Mouse (Mus musculus): ENCODE results near the gene Bmp2k. TPM values are rescaled to one million over a fixed set of nuclear protein-coding genes. Genes with fewer than 3 reads are reported as not detected.
A peak's percentile ranks its signal among the peaks of the same experiment; 100 is the strongest.

The Bmp2k gene
- polyA plus RNA-seq, 1 experiment from 2014 or later = 10.1 TPM

DNA sequence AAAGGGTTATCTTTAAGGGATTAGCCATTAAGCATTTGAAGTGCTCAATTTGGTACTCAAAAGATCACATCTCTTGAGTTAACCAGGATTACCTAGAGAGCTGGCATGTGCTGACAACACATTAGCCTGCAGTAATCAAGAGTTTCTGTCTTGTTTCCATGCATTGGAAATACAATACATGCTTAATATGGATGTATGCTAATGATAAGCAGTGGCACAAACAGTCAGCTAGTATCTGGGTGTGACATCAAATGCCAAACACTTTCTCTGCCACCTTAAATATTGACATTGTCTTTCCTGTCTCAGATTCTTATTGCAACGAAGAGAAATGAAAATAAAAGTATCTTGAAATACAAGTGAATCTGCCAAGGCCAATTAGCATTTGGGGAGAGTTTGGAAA is 22.8 kb upstream of the Bmp2k start:
- no peak for ATAC-seq (replicated peaks; ENCODE audit: low FRiP score)
- no peak overlapping the region for H3K9ac ChIP-seq
- H3K36me3 ChIP-seq = no peaks in the 10 kb centered on the region
- no peak overlapping the region for H3K27ac ChIP-seq
- no peaks in the 10 kb centered on the region for H3K27me3 ChIP-seq
- H3K9me3 ChIP-seq (replicated peaks) = no peaks in the 10 kb centered on the region
- no peak overlapping the region for H3K4me2 ChIP-seq
- no peak overlapping the region for H3K4me3 ChIP-seq (replicated peaks)
- peaks cover 5% of the 10 kb centered on the region for H3K4me1 ChIP-seq
- 65% methylated on average over 1 of the region's 1 CpGs for whole genome bisulfite sequencing

DNA sequence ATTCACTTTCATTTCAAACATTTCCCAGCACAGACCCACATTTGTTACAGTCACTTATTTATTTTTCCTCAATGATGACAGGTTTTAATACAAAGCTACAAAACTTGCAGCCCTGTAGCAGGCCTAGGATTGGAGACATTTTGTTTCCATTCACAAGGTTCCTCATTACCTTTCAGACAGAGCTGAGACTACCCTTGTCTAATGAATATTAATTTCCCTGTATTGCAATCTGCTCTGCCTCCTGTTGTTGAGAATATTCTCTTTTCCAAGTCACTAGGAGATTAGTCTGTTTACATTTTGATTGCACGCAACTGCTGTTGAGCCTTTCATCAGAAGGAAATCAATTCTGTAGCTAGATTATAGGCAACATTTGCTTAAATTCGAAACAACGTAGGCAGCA is 22.4 kb upstream of the Bmp2k start:
- Histone ChIP-seq H3K9ac (no peak overlapping the region), H3K27ac (no peak overlapping the region), H3K27me3 (no peaks in the 10 kb centered on the region), H3K4me3 (replicated peaks) (no peak overlapping the region), H3K36me3 (no peaks in the 10 kb centered on the region), H3K4me1 (peaks cover 10% of the 10 kb centered on the region), H3K4me2 (no peak overlapping the region), H3K9me3 (replicated peaks) (no peaks in the 10 kb centered on the region)
- 94% methylated on average over 3 of the region's 3 CpGs for WGBS
- no peak for ATAC-seq (replicated peaks; ENCODE audit: low FRiP score)

DNA sequence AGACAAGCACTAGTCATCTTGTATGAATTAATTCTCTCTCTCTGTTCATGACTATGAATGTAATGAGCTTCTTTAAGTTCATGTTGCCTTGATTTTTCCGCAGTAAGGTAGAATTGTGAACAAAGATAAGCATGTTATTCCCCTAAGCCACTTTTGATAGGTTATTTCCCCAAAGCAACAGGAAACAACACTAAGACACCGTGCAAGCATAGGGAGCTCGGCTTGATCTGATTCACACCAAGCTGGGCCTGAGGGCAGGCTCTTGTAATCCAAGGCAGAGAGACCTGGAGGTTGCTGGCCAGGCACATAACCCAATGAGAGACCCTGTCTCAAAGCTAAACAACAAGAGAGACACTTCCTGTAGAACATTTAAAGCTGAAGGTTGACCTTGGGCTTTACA is 21.3 kb upstream of the Bmp2k start:
- Histone ChIP-seq H3K36me3 (no peaks in the 10 kb centered on the region), H3K9me3 (replicated peaks) (no peaks in the 10 kb centered on the region), H3K4me2 (no peak overlapping the region), H3K4me1 (peaks cover 18% of the 10 kb centered on the region), H3K4me3 (replicated peaks) (no peak overlapping the region), H3K27me3 (no peaks in the 10 kb centered on the region), H3K9ac (no peak overlapping the region), H3K27ac (no peak overlapping the region)
- ATAC-seq (replicated peaks; ENCODE audit: low FRiP score) = no peak
- WGBS = 88% methylated on average over 3 of the region's 3 CpGs

- peaks cover 27% of the 10 kb centered on the region for H3K4me1 ChIP-seq
- 40% methylated on average over 13 of the region's 13 CpGs for WGBS
- no peaks in the 10 kb centered on the region for H3K27me3 ChIP-seq
- H3K4me3 ChIP-seq (replicated peaks) = no peak overlapping the region
- no peaks in the 10 kb centered on the region for H3K36me3 ChIP-seq
- no peaks in the 10 kb centered on the region for H3K9me3 ChIP-seq (replicated peaks)
- no peak overlapping the region for H3K27ac ChIP-seq
- H3K9ac ChIP-seq = no peak overlapping the region
- H3K4me2 ChIP-seq = peak overlapping the region; percentile 48
- ATAC-seq (replicated peaks; ENCODE audit: low FRiP score) = no peak
Observed at GRCm38 (mm10) chr5:96979296-96980007, 18.0 kb upstream of the Bmp2k start.

GRCm38 (mm10) chr5:96980008-96980634 is 17.4 kb upstream of the Bmp2k start:
- ATAC-seq (replicated peaks; ENCODE audit: low FRiP score) = peak; percentile 85
- Histone ChIP-seq H3K4me2 (peak overlapping the region; percentile 48), H3K4me1 (peaks cover 27% of the 10 kb centered on the region), H3K9ac (no peak overlapping the region), H3K9me3 (replicated peaks) (no peaks in the 10 kb centered on the region), H3K4me3 (replicated peaks) (no peak overlapping the region), H3K27me3 (no peaks in the 10 kb centered on the region), H3K27ac (0 out of 2 replicates have a peak overlapping the region, but pooled peaks have one; percentile 37), H3K36me3 (no peaks in the 10 kb centered on the region)
- 14% methylated on average over 15 of the region's 15 CpGs for WGBS

GRCm38 (mm10) chr5:96981987-96982386 is 15.5 kb upstream of the Bmp2k start:
- no peak for ATAC-seq (replicated peaks; ENCODE audit: low FRiP score)
- no peak overlapping the region for H3K27ac ChIP-seq
- H3K9ac ChIP-seq = no peak overlapping the region
- H3K36me3 ChIP-seq = no peaks in the 10 kb centered on the region
- no peaks in the 10 kb centered on the region for H3K9me3 ChIP-seq (replicated peaks)
- no peak overlapping the region for H3K4me2 ChIP-seq
- no peak overlapping the region for H3K4me3 ChIP-seq (replicated peaks)
- 50% methylated on average over 3 of the region's 3 CpGs for WGBS
- H3K27me3 ChIP-seq = no peaks in the 10 kb centered on the region
- H3K4me1 ChIP-seq = peaks cover 27% of the 10 kb centered on the region

- Histone ChIP-seq H3K27ac (no peak overlapping the region), H3K9me3 (replicated peaks) (no peaks in the 10 kb centered on the region), H3K27me3 (no peaks in the 10 kb centered on the region), H3K4me3 (replicated peaks) (no peak overlapping the region), H3K4me1 (peaks cover 27% of the 10 kb centered on the region), H3K4me2 (no peak overlapping the region), H3K9ac (no peak overlapping the region), H3K36me3 (no peaks in the 10 kb centered on the region)
- 66% methylated on average over 7 of the region's 7 CpGs for WGBS
- no peak for ATAC-seq (replicated peaks; ENCODE audit: low FRiP score)
Observed at GRCm38 (mm10) chr5:96983142-96983541, 14.3 kb upstream of the Bmp2k start.

GRCm38 (mm10) chr5:96986850-96987249 is 10.6 kb upstream of the Bmp2k start:
- peaks cover 9% of the 10 kb centered on the region for H3K4me1 ChIP-seq
- H3K9ac ChIP-seq = no peak overlapping the region
- 88% methylated on average over 3 of the region's 3 CpGs for WGBS
- ATAC-seq (replicated peaks; ENCODE audit: low FRiP score) = no peak
- H3K36me3 ChIP-seq = no peaks in the 10 kb centered on the region
- no peak overlapping the region for H3K27ac ChIP-seq
- no peaks in the 10 kb centered on the region for H3K9me3 ChIP-seq (replicated peaks)
- no peak overlapping the region for H3K4me3 ChIP-seq (replicated peaks)
- H3K4me2 ChIP-seq = no peak overlapping the region
- 0 out of 2 replicates have a peak, but pooled peaks cover 2% of the 10 kb centered on the region for H3K27me3 ChIP-seq

- WGBS = 86% methylated on average over 4 of the region's 4 CpGs
- no peak overlapping the region for H3K4me3 ChIP-seq (replicated peaks)
- H3K9ac ChIP-seq = no peak overlapping the region
- ATAC-seq (replicated peaks; ENCODE audit: low FRiP score) = no peak
- no peaks in the 10 kb centered on the region for H3K36me3 ChIP-seq
- H3K4me1 ChIP-seq = peaks cover 5% of the 10 kb centered on the region; the same call in 1 of the 2 replicates
- no peak overlapping the region for H3K4me2 ChIP-seq
- 0 out of 2 replicates have a peak, but pooled peaks cover 2% of the 10 kb centered on the region for H3K27me3 ChIP-seq
- no peaks in the 10 kb centered on the region for H3K9me3 ChIP-seq (replicated peaks)
- H3K27ac ChIP-seq = no peak overlapping the region
Observed at GRCm38 (mm10) chr5:96988880-96989279, 8.6 kb upstream of the Bmp2k start.

DNA sequence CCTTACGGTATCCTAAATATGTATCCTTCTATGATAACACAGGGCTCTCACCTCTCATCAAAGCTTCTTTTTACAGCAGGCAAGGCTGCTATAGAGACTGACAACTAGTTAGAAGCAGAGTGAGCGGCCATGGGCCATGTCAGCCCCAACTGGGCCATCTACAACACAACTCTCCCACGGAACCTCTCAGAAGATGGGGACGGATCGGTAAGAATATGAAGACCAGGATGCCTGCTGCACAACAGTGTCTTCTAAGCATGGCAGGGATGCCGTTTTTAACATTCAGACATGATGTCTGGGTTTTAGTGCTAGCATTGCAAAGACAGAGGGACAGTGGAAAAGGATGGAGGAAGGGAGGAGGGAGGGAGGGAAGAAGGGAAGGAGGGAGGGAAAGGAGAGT is 6.3 kb upstream of the Bmp2k start:
- Histone ChIP-seq H3K27me3 (0 out of 2 replicates have a peak, but pooled peaks cover 2% of the 10 kb centered on the region), H3K4me1 (peaks cover 6% of the 10 kb centered on the region), H3K4me3 (replicated peaks) (no peak overlapping the region), H3K27ac (no peak overlapping the region), H3K9me3 (replicated peaks) (no peaks in the 10 kb centered on the region), H3K36me3 (no peaks in the 10 kb centered on the region), H3K9ac (no peak overlapping the region), H3K4me2 (no peak overlapping the region)
- WGBS = 92% methylated on average over 6 of the region's 6 CpGs
- no peak for ATAC-seq (replicated peaks; ENCODE audit: low FRiP score)

DNA sequence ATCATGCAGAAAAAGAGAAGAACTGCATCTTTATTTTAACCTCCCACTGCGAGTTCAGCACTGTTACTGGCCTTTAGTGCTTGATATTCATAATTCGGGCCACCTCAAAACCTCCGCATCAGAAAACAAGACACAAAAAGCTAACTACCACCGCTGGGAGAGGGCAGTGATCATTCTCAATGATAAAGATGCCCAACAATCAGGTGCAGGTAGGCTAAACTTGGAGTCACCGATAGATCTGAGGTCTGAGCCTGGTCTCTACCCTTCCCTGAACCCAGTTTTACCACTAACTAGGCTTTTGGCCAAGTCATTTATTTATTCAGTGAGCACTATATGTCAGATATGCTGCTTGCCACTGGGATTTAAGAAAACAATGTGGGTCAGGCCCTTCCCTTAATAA is 4.8 kb upstream of the Bmp2k start:
- H3K4me3 ChIP-seq (replicated peaks) = no peak overlapping the region
- H3K27me3 ChIP-seq = 0 out of 2 replicates have a peak, but pooled peaks cover 2% of the 10 kb centered on the region
- 0 out of 2 replicates have a peak overlapping the region, but pooled peaks have one; percentile 1 for H3K27ac ChIP-seq
- no peaks in the 10 kb centered on the region for H3K9me3 ChIP-seq (replicated peaks)
- 87% methylated on average over 5 of the region's 5 CpGs for WGBS
- peaks cover 14% of the 10 kb centered on the region for H3K4me1 ChIP-seq
- H3K36me3 ChIP-seq = no peaks in the 10 kb centered on the region
- no peak overlapping the region for H3K4me2 ChIP-seq
- ATAC-seq (replicated peaks; ENCODE audit: low FRiP score) = no peak
- no peak overlapping the region for H3K9ac ChIP-seq

DNA sequence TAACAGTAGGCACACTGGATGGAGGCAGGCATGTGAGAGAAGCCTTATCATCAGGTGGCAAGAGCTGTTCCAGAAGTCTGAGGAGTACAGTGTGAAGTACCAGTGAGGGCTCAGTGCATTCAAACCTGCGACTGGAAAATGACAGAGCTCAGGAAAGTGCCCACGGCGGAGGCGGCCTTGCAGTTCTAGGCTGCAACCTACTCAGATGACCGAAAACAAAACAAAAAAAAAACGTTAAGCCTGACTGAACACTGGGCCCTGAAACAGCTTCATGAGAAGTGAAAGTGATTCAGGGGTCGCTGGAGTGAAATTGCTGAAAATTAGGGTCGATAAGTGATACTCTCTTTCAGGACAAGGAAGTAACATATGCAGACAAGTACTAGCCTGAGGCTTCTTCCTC is 4.4 kb upstream of the Bmp2k start:
- Histone ChIP-seq H3K27ac (0 out of 2 replicates have a peak overlapping the region, but pooled peaks have one; percentile 1), H3K36me3 (no peaks in the 10 kb centered on the region), H3K9me3 (replicated peaks) (no peaks in the 10 kb centered on the region), H3K4me2 (no peak overlapping the region), H3K27me3 (0 out of 2 replicates have a peak, but pooled peaks cover 2% of the 10 kb centered on the region), H3K4me1 (peaks cover 14% of the 10 kb centered on the region), H3K4me3 (replicated peaks) (no peak overlapping the region), H3K9ac (no peak overlapping the region)
- no peak for ATAC-seq (replicated peaks; ENCODE audit: low FRiP score)
- WGBS = 43% methylated on average over 8 of the region's 8 CpGs
